Mouse (Mus musculus) liver, embryonic 14.5 days (tissue): Measurements from ENCODE around the gene Galnt2.

Experiments used
- CTCF ChIP-seq: IDR thresholded peaks from 2 replicates; pipeline ENCODE4 v1.5.1; 2016; ENCODE audit warnings: antibody characterized with exemption, low read depth, control low read depth
- EP300 ChIP-seq: IDR thresholded peaks from 2 replicates; pipeline ENCODE4 v1.6.1; 2016; ENCODE audit warnings: antibody characterized with exemption, low read depth

GRCm38 (mm10) chr8:124310509-124310908, 79.3 kb downstream of the Galnt2 start:
- TF ChIP-seq CTCF (no peak), EP300 (no peak)
